Mouse (Mus musculus) stomach, postnatal 0 days (tissue): Measurements from ENCODE around the gene Mamld1. TPM values are rescaled to one million over a fixed set of nuclear protein-coding genes. Genes with fewer than 3 reads are reported as not detected.

Experiments used
- ATAC-seq: fragments of 200-750 bp; cut with Nextera tagmentation; 2 replicates; pipeline ENCODE4 v1.8.0; 2017; ENCODE audit not compliant: low FRiP score, low TSS enrichment
- DNase-seq: peaks from one replicate; pipeline ENCODE4 v3.0.0-alpha.2; 2016; ENCODE audit warnings: low spot score
- H3K27ac ChIP-seq: fragments of 300-500 bp; sonication (generic); replicated peaks from 2 replicates; pipeline ENCODE4 v1.5.1; 2014; ENCODE audit warnings: mild to moderate bottlenecking, control low read depth
- H3K27me3 ChIP-seq: fragments of 300-500 bp; sonication (generic); 2 replicates; pipeline ENCODE4 v1.6.1; 2014; ENCODE audit warnings: low read length; ENCODE audit not compliant: control insufficient read depth, insufficient read depth
- H3K36me3 ChIP-seq: fragments of 300-500 bp; sonication (generic); 2 replicates; pipeline ENCODE4 v1.6.1; 2014; ENCODE audit warnings: low read length, mixed read lengths; ENCODE audit not compliant: control insufficient read depth, insufficient read depth
- H3K4me1 ChIP-seq: fragments of 300-500 bp; sonication (generic); replicated peaks from 2 replicates; pipeline ENCODE4 v1.6.1; 2014; ENCODE audit warnings: antibody characterized with exemption; ENCODE audit not compliant: control insufficient read depth, insufficient read depth
- H3K4me2 ChIP-seq: fragments of 300-500 bp; sonication (generic); replicated peaks from 2 replicates; pipeline ENCODE4 v1.6.1; 2014; ENCODE audit warnings: low read depth, mild to moderate bottlenecking, control low read depth, moderate library complexity
- H3K4me3 ChIP-seq: fragments of 300-500 bp; sonication (generic); 2 replicates; pipeline ENCODE4 v1.5.1; 2014; ENCODE audit warnings: low read depth, low read length, control low read depth
- H3K9ac ChIP-seq: fragments of 300-500 bp; sonication (generic); 2 replicates; pipeline ENCODE4 v1.6.1; 2014; ENCODE audit warnings: mild to moderate bottlenecking, low read length, control low read depth, mixed read lengths
- H3K9me3 ChIP-seq: fragments of 300-500 bp; sonication (generic); 2 replicates; pipeline ENCODE4 v1.6.1; 2016; ENCODE audit warnings: low read length; ENCODE audit not compliant: control insufficient read depth
- CTCF ChIP-seq: IDR thresholded peaks from 2 replicates; pipeline ENCODE4 v1.5.1; 2016; ENCODE audit warnings: antibody characterized with exemption, low read depth, mild to moderate bottlenecking, moderate library complexity
- EP300 ChIP-seq: optimal IDR thresholded peaks from 2 replicates; pipeline ENCODE3; 2016; ENCODE audit warnings: antibody characterized with exemption
- WGBS: fragments of 180-500 bp; shearing (Covaris S2); extraction: QIAGEN DNeasy Blood & Tissue Kit; methylation state at CpG from one replicate; pipeline ENCODE4 v1.1.7; 2014; 5-methylcytosine and 5-hydroxymethylcytosine counted together
- polyA plus RNA-seq: library from polyadenylated mRNA; unstranded; fragments of >200 nt; fragmentation: Nextera tagmentation; extraction: Ambion mirVana; gene quantifications from 2 replicates; pipeline ENCODE4 v1.2.1, GENCODE M21; 2015

Mamld1 gene
- polyA plus RNA-seq, 1 experiment from 2014 or later: 1.0 TPM

DNA sequence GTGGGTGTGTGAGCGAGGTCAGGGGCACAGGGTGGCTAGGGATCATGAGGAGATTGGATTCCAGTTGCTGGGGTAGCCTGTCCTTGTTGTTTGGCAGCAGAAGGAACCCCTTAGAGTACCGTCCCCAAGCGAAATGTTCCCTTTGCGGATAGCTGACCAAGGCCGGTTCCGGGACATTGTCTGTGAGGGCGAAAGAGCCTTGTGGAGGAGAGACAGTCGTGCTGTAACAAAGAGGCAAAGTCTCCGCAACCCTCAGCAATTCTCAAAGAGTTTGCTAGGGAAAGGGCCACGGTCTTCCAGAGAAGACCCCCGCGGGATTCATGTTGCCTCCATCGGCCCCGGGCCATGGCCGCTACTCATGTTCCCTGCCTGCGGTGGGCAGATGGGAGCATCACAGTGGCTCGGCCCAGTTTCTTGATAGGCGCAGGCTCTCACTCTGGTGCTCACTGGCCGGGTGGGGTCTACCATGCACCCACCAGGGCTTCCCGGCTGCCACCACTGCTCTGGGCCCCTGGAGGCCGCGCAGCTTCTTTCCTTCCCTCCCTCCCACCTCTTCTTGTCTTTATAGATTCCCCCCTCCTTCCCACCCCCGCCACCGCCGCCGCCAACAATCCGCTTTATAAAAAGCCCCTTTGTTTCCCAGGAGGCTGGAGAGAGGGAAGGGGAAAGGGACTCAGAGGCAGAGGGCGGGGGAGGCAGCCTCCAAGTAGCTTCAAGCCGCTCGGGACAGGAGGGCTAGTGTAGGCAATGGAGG lies 1.5 kb downstream of the Mamld1 start:
- no peaks in the 10 kb centered on the region for H3K36me3 ChIP-seq

GRCm38 (mm10) chrX:71052115-71052478 lies 2.0 kb downstream of the Mamld1 start:
- Histone ChIP-seq H3K27ac (no peak overlapping the region), H3K9ac (peak overlapping the region; percentile 59; the same call in 1 of the 2 replicates), H3K4me3 (peak overlapping the region; percentile 51), H3K27me3 (no peaks in the 10 kb centered on the region), H3K36me3 (no peaks in the 10 kb centered on the region), H3K9me3 (no peaks in the 10 kb centered on the region), H3K4me1 (no peaks in the 10 kb centered on the region), H3K4me2 (peak overlapping the region; percentile 64)
- peak; percentile 54 for ATAC-seq
- WGBS: 12% methylated on average over 14 of the region's 19 CpGs
- peak; percentile 71 for DNase-seq
- peak; percentile 70 for TF ChIP-seq CTCF
- no peak for TF ChIP-seq EP300

More for the DNA sequence above, 1.5 kb downstream of the Mamld1 start:
- H3K27me3 ChIP-seq: no peaks in the 10 kb centered on the region
- DNase-seq (peak; percentile 16), ATAC-seq (no peak; the same call in none of the 2 replicates)
- TF ChIP-seq CTCF (no peak), EP300 (no peak)
- peak overlapping the region; percentile 64 for H3K4me2 ChIP-seq
- peak overlapping the region; percentile 59 for H3K9ac ChIP-seq
- no peaks in the 10 kb centered on the region for H3K4me1 ChIP-seq
- H3K4me3 ChIP-seq: peak overlapping the region; percentile 51
- WGBS: 23% methylated on average over 29 of the region's 30 CpGs
- no peaks in the 10 kb centered on the region for H3K9me3 ChIP-seq
- H3K27ac ChIP-seq: peak overlapping the region; percentile 53; the same call in 1 of the 2 replicates

- WGBS: 44% methylated on average over 8 of the region's 8 CpGs
- no peaks in the 10 kb centered on the region for H3K36me3 ChIP-seq
Observed at GRCm38 (mm10) chrX:71052481-71053216, 2.6 kb downstream of the Mamld1 start.

DNA sequence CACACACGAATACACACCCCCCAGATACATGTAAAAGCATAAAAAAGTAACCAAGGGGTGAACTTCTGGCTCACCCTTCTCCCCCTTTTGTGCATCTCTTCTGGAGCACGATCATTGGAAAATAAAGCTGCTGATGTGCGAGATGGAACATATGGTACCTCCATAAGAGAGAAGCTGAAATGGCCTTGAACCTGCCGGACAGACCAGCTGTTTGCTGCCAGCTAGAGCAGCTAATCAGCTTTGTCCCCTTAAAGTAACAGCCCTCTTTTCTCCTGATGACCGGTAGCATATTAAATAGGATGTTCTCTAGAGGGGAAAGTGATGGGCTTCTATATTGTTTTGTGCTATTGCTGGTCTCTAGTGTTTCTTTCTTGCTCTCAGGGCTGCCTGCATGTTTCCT lies 3.2 kb downstream of the Mamld1 start:
- TF ChIP-seq CTCF (no peak), EP300 (no peak)
- no peaks in the 10 kb centered on the region for H3K9me3 ChIP-seq
- H3K27ac ChIP-seq: no peak overlapping the region
- H3K4me3 ChIP-seq: no peak overlapping the region
- no peak for ATAC-seq
- no peaks in the 10 kb centered on the region for H3K27me3 ChIP-seq
- no peak for DNase-seq
- WGBS: 48% methylated on average over 5 of the region's 5 CpGs
- H3K9ac ChIP-seq: no peak overlapping the region
- H3K4me2 ChIP-seq: no peak overlapping the region
- H3K36me3 ChIP-seq: no peaks in the 10 kb centered on the region
- no peaks in the 10 kb centered on the region for H3K4me1 ChIP-seq

More at GRCm38 (mm10) chrX:71052481-71053216, 2.6 kb downstream of the Mamld1 start:
- Histone ChIP-seq H3K4me1 (no peaks in the 10 kb centered on the region), H3K4me2 (peak overlapping the region; percentile 64), H3K9ac (no peak overlapping the region), H3K27me3 (no peaks in the 10 kb centered on the region), H3K27ac (no peak overlapping the region), H3K4me3 (peak overlapping the region; percentile 51), H3K9me3 (no peaks in the 10 kb centered on the region)
- TF ChIP-seq EP300 (no peak), CTCF (no peak)
- DNase-seq (no peak), ATAC-seq (peak; percentile 65)

GRCm38 (mm10) chrX:71056968-71057367 lies 6.9 kb downstream of the Mamld1 start:
- Histone ChIP-seq H3K27ac (no peak overlapping the region), H3K27me3 (no peaks in the 10 kb centered on the region), H3K9me3 (no peaks in the 10 kb centered on the region), H3K36me3 (no peaks in the 10 kb centered on the region), H3K4me1 (no peaks in the 10 kb centered on the region), H3K9ac (no peak overlapping the region), H3K4me2 (no peak overlapping the region), H3K4me3 (no peak overlapping the region)
- no peak for TF ChIP-seq CTCF
- no peak for TF ChIP-seq EP300
- DNase-seq (no peak), ATAC-seq (no peak)
- 79% methylated on average over 2 of the region's 2 CpGs for WGBS
